Mouse (Mus musculus) kidney, adult 2 months (tissue): ENCODE data around the gene Zgrf1. TPM values are rescaled to one million over a fixed set of nuclear protein-coding genes. Genes with fewer than 3 reads are reported as not detected.

ENCODE experiments used
- DNase-seq: peaks from one replicate; pipeline ENCODE4 v3.0.0; 2021
- H3K27ac ChIP-seq: fragments of 200-500 bp; 2 replicates; pipeline ENCODE4 v1.5.1; 2012; ENCODE audit warnings: low read depth, low read length, control low read depth, inconsistent platforms; ENCODE audit not compliant: insufficient read depth
- H3K27me3 ChIP-seq: fragments of 200-500 bp; replicated peaks from 2 replicates; pipeline ENCODE4 v1.6.1; 2012; ENCODE audit warnings: mild to moderate bottlenecking, moderate library complexity, low read length, inconsistent platforms; ENCODE audit not compliant: control insufficient read depth, insufficient read depth
- H3K36me3 ChIP-seq: fragments of 200-500 bp; 2 replicates; pipeline ENCODE4 v1.6.1; 2012; ENCODE audit warnings: mild to moderate bottlenecking, moderate library complexity, low read length, inconsistent platforms; ENCODE audit not compliant: control insufficient read depth, insufficient read depth
- H3K4me1 ChIP-seq: fragments of 200-500 bp; 2 replicates; pipeline ENCODE4 v1.6.1; 2011; ENCODE audit warnings: low read length; ENCODE audit not compliant: control insufficient read depth, insufficient read depth
- H3K4me3 ChIP-seq: fragments of 200-500 bp; 2 replicates; pipeline ENCODE4 v1.5.1; 2011; ENCODE audit warnings: mild to moderate bottlenecking, low read depth, low read length, control low read depth; ENCODE audit not compliant: insufficient read depth
- CTCF ChIP-seq: fragments of 200-500 bp; conservative IDR thresholded peaks from 2 replicates; pipeline ENCODE4 v1.5.1; 2011; ENCODE audit warnings: low read depth, mild to moderate bottlenecking, control low read depth, low read length, moderate library complexity, mixed read lengths; ENCODE audit not compliant: insufficient read depth, insufficient read length
- POLR2A ChIP-seq: fragments of 200-500 bp; IDR thresholded peaks from one replicate; pipeline ENCODE4 v1.6.1; 2011; ENCODE audit warnings: low read depth, low read length, control low read depth
- WGBS: fragments of 180-500 bp; shearing (Covaris S2); methylation state at CpG from one replicate; pipeline ENCODE4 v1.1.7; 2018; 5-methylcytosine and 5-hydroxymethylcytosine counted together
- polyA plus RNA-seq: library from polyadenylated mRNA; depleted of rRNA; stranded (reverse); fragments of >200 nt; gene quantifications from 2 replicates; pipeline ENCODE4 v1.2.3, GENCODE M21; 2012

The Zgrf1 gene
- polyA plus RNA-seq, 1 experiment: 0.25 TPM

DNA sequence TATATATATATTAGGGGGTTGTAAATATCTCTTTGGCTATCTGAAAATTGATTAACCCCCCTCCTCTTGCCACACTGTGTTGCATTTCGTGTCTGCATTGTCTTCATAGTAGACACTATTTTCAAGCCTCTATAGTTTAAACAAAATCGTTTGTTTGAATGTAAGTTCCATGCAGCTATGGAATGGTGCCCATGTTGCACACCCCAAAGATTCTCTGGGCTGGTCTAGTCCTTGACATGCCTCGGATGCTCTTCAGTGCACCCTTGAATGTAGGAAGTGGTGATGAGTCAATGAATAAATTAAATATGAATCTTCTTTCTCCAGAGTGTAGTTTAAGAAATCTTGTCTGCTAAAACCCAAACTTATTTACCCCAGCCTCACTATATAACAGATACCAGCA lies 73.2 kb downstream of the Zgrf1 start:
- Histone ChIP-seq H3K4me3 (no peak overlapping the region), H3K4me1 (0 out of 2 replicates have a peak, but pooled peaks cover 2% of the 10 kb centered on the region), H3K27me3 (peaks cover 14% of the 10 kb centered on the region), H3K27ac (no peak overlapping the region), H3K36me3 (no peaks in the 10 kb centered on the region)
- TF ChIP-seq CTCF (no peak), POLR2A (no peak)
- 7% methylated on average over 3 of the region's 3 CpGs for WGBS
- no peak for DNase-seq

DNA sequence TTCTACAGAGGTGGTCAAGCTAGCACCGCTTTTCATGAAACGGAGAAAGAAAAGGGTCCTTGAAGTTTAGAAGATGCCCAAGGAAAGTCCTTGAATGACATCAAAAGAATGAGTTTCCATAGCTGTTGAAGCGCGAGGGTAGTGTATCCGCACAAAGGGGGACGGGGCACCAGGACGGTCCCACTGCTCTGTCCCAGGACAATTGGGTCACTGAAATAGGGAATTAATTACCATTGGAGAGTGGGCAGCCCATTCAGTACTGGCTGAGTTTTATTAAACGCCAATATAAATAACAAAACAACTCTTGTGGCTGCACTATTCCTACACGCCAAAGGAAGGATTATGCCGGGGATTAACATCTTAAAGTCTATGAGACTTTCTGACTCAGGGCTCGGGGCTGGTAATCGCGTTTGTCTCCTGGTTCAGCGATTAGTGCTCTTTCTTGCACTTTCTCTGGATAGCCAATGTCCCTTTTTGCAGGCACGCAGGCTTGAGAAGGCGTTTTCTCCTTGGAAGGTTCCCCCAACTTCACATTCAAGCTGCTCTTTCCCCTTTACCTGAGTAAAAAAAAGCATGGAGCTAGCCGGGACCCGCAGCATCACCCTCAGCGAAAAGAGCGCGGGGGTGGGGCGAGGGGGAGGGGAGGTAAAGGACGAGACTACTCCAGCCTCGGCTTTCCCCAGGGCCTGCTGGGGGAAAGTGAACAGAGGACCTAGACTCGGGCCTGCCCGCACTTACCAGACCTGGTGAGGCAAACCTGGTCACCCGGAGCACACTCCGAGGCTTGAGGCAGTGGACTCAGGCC lies 74.1 kb downstream of the Zgrf1 start:
- Histone ChIP-seq H3K4me1 (0 out of 2 replicates have a peak, but pooled peaks cover 2% of the 10 kb centered on the region), H3K36me3 (no peaks in the 10 kb centered on the region), H3K27ac (no peak overlapping the region), H3K4me3 (no peak overlapping the region), H3K27me3 (peaks cover 16% of the 10 kb centered on the region)
- no peak for DNase-seq
- WGBS: 5% methylated on average over 28 of the region's 28 CpGs
- TF ChIP-seq POLR2A (no peak), CTCF (no peak)

DNA sequence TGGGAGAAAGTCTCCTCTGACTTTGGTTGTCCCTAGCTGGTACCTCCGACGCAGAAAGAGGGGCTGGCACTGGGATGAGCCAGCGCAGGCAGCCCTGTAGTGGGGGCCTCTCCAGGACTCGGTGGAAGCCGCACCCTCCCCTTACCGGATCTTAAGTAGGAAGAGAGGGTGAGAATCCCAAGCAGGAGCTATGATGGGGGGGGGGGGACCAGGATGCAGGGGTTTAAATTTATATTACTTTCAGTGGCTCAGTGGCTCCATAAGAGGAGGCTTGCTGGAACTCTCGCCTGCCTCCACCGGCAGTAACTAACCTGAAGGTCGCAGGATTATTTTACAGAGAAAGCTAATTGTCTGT lies 74.6 kb downstream of the Zgrf1 start:
- 0 out of 2 replicates have a peak, but pooled peaks cover 2% of the 10 kb centered on the region for H3K4me1 ChIP-seq
- no peak overlapping the region for H3K27ac ChIP-seq
- peaks cover 17% of the 10 kb centered on the region for H3K27me3 ChIP-seq
- WGBS: 7% methylated on average over 9 of the region's 9 CpGs
- no peaks in the 10 kb centered on the region for H3K36me3 ChIP-seq
- H3K4me3 ChIP-seq: no peak overlapping the region
- no peak for DNase-seq
- no peak for TF ChIP-seq POLR2A
- no peak for TF ChIP-seq CTCF

DNA sequence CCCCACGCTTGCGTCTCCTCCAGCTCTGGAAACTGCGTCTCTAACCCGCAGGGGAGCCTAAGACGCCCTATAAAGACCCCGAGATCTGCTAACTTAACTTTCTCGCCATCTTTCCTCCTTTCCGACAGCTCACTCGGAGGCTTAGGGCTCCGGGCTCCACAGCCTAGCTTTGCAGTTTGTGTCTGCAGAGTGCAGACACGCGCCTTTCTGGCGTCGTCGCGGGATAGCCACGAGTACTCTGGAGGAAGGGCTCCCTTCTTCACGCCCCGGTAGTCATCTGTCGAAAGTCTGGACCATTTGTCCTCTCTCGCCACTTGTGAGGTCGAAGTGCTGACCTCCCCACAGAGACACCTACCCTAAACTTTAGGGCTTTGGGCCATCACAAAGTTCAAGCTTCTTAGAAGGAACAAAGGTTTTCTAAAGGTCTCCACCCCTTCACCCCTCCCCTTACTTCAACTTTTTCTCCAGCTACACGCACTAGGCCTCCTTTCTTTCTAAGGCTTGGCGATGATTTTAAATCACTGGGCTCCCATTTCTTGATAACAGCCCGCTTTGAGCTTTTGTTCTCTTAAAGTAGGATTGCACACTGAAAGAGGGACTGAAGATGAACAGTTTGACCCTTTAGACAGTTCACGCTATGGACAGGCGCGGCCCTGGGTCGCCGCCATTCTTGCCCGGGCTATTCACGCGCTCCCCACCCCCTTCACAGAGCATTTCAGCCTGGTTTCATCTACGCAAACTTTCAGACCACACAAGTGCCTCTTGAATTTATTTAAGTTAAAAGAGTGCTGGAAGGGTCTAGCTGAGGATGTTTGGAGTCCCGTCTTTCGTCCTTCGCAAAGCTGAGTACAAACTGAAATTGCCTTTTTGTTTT lies 75.3 kb downstream of the Zgrf1 start:
- 9% methylated on average over 37 of the region's 37 CpGs for WGBS
- peak; percentile 50 for DNase-seq
- no peak overlapping the region for H3K4me3 ChIP-seq
- no peak for TF ChIP-seq CTCF
- no peak for TF ChIP-seq POLR2A
- H3K4me1 ChIP-seq: 0 out of 2 replicates have a peak, but pooled peaks cover 2% of the 10 kb centered on the region
- peaks cover 18% of the 10 kb centered on the region for H3K27me3 ChIP-seq
- no peaks in the 10 kb centered on the region for H3K36me3 ChIP-seq
- no peak overlapping the region for H3K27ac ChIP-seq

DNA sequence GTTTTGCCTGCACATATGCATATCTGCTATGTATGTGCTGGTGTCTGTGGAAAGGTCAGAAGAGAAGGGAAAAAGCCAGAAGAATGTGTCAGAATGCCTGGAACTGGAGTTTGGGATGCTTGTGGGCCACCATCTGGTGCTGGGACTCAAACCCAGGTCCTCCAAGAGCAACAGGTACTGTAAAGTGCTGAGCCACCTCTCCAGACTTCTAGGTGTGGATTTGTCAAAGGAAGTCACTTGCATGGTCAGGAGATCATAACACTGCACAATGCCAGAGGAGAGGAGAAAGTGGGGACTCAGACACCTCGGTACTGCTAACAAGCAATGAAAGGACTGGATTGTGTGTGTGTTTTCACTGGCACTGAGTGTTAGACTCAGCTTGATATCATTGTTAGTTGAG lies 76.9 kb downstream of the Zgrf1 start:
- no peak for TF ChIP-seq POLR2A
- no peak for TF ChIP-seq CTCF
- Histone ChIP-seq H3K36me3 (no peaks in the 10 kb centered on the region), H3K4me3 (no peak overlapping the region), H3K27me3 (peaks cover 21% of the 10 kb centered on the region), H3K27ac (no peak overlapping the region), H3K4me1 (0 out of 2 replicates have a peak, but pooled peaks cover 2% of the 10 kb centered on the region)
- 17% methylated on average over 1 of the region's 1 CpGs for WGBS
- DNase-seq: no peak

DNA sequence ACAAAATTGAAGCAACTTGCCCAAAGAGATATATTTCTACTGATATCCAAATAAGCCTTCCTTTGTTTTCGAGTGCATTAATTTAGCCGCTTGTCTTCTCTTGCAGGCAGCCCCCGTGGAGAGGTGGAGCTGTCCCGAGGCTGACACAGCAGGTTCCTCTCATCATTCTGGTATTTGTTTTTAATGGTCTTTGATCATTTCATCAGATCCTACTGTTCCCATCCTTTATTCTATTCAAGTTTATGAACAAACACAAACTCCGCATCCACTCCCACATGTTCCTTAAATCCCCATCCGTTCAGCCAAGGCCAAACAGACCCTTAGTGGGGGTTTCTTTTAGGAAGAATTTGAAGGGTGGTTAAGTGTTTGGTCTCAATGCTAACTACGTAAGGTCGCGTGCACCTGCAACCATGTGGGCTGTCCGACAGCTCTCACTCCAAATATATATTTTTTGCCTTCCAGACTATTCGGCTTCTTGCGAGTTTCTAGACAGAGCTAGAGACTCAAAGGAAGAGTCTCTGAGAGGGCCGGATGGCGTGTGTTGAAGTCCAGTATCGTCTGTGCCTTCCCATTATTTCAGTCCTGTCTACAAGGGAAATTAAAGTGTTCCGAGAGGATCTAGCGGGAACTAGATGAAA lies 77.6 kb downstream of the Zgrf1 start:
- 12% methylated on average over 17 of the region's 17 CpGs for WGBS

DNA sequence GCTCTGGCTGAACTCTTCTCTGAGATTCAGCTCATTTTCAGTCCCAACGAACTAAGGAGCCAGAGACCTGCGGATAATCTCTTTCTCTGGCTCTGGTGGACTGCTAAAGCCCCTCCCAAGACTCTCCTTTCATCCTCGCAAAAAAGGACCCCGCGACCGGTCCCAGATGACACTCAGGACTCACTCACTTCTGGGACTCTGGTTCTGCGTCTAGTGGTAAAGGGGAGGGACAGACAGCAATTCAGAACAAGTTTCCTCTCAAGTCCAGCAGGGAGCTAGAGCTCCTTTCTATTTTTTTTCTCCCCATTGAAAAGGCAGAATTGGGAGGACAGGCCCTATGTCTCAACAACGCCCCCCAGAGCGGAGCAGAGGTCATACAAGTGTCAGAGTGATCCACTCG lies 78.3 kb downstream of the Zgrf1 start:
- Histone ChIP-seq H3K4me1 (no peaks in the 10 kb centered on the region), H3K36me3 (no peaks in the 10 kb centered on the region), H3K27me3 (peaks cover 19% of the 10 kb centered on the region), H3K27ac (no peak overlapping the region), H3K4me3 (no peak overlapping the region)
- TF ChIP-seq CTCF (no peak), POLR2A (no peak)
- no peak for DNase-seq
- WGBS: 4% methylated on average over 10 of the region's 10 CpGs

More for the DNA sequence above, 77.6 kb downstream of the Zgrf1 start:
- no peak for DNase-seq
- peaks cover 21% of the 10 kb centered on the region for H3K27me3 ChIP-seq
- 0 out of 2 replicates have a peak, but pooled peaks cover 2% of the 10 kb centered on the region for H3K4me1 ChIP-seq
- no peak overlapping the region for H3K4me3 ChIP-seq
- H3K36me3 ChIP-seq: no peaks in the 10 kb centered on the region
- H3K27ac ChIP-seq: no peak overlapping the region
- TF ChIP-seq POLR2A (no peak), CTCF (no peak)
